Mouse (Mus musculus): ENCODE data around the gene Fcgr3. TPM values are rescaled to one million over a fixed set of nuclear protein-coding genes. Genes with fewer than 3 reads are reported as not detected.

Gene Fcgr3
- polyA plus RNA-seq, 1 experiment, result 23.3 TPM

- Histone ChIP-seq H3K4me1 (ENCODE audit: control insufficient read depth, insufficient read depth, low read length) (peaks cover 6% of the 10 kb centered on the region), H3K4me3 (replicated peaks; ENCODE audit: extremely low read depth, low read depth, low read length) (peak overlapping the region; percentile 8)
- no peak for DNase-seq
- TF ChIP-seq POLR2A (IDR thresholded peaks at IDR 0.05; ENCODE audit: borderline replicate concordance, extremely low read depth, low read depth, low read length) (no peak), CTCF (IDR thresholded peaks at IDR 0.05; ENCODE audit: insufficient read depth, low read length) (no peak)
- 17% methylated on average over 11 of the region's 11 CpGs for WGBS
Measured at GRCm38 (mm10) chr1:171034201-171034600, 30.5 kb downstream of the Fcgr3 start.

- under 1% methylated on average over 20 of the region's 20 CpGs for whole genome bisulfite sequencing
- peaks cover 6% of the 10 kb centered on the region for H3K4me1 ChIP-seq (ENCODE audit: control insufficient read depth, insufficient read depth, low read length)
- peak overlapping the region; percentile 56 for H3K4me3 ChIP-seq (replicated peaks; ENCODE audit: extremely low read depth, low read depth, low read length)
- DNase-seq, result peak; percentile 86
- TF ChIP-seq CTCF (IDR thresholded peaks at IDR 0.05; ENCODE audit: insufficient read depth, low read length) (no peak), POLR2A (IDR thresholded peaks at IDR 0.05; ENCODE audit: borderline replicate concordance, extremely low read depth, low read depth, low read length) (no peak)
Measured at GRCm38 (mm10) chr1:171033756-171034155, 31.0 kb downstream of the Fcgr3 start.

- under 1% methylated on average over 16 of the region's 16 CpGs for WGBS
- Histone ChIP-seq H3K4me1 (ENCODE audit: control insufficient read depth, insufficient read depth, low read length) (peaks cover 6% of the 10 kb centered on the region), H3K4me3 (replicated peaks; ENCODE audit: extremely low read depth, low read depth, low read length) (peak overlapping the region; percentile 56)
- TF ChIP-seq CTCF (IDR thresholded peaks at IDR 0.05; ENCODE audit: insufficient read depth, low read length) (no peak), POLR2A (IDR thresholded peaks at IDR 0.05; ENCODE audit: borderline replicate concordance, extremely low read depth, low read depth, low read length) (no peak)
- DNase-seq, result peak; percentile 35
Measured at GRCm38 (mm10) chr1:171033196-171033595, 31.5 kb downstream of the Fcgr3 start.

- Histone ChIP-seq H3K4me3 (replicated peaks; ENCODE audit: extremely low read depth, low read depth, low read length) (no peak overlapping the region), H3K4me1 (ENCODE audit: control insufficient read depth, insufficient read depth, low read length) (peaks cover 6% of the 10 kb centered on the region)
- DNase-seq, result no peak
- TF ChIP-seq POLR2A (IDR thresholded peaks at IDR 0.05; ENCODE audit: borderline replicate concordance, extremely low read depth, low read depth, low read length) (no peak), CTCF (IDR thresholded peaks at IDR 0.05; ENCODE audit: insufficient read depth, low read length) (no peak)
- 6% methylated on average over 10 of the region's 10 CpGs for WGBS
Measured at GRCm38 (mm10) chr1:171032691-171033090, 32.0 kb downstream of the Fcgr3 start.

GRCm38 (mm10) chr1:171031752-171032151, 33.0 kb downstream of the Fcgr3 start:
- Histone ChIP-seq H3K4me3 (replicated peaks; ENCODE audit: extremely low read depth, low read depth, low read length) (no peak overlapping the region), H3K4me1 (ENCODE audit: control insufficient read depth, insufficient read depth, low read length) (peaks cover 6% of the 10 kb centered on the region)
- no peak for DNase-seq
- TF ChIP-seq CTCF (IDR thresholded peaks at IDR 0.05; ENCODE audit: insufficient read depth, low read length), result no peak
- WGBS, result 88% methylated on average over 3 of the region's 3 CpGs

GRCm38 (mm10) chr1:171019311-171019950, 45.3 kb downstream of the Fcgr3 start:
- TF ChIP-seq CTCF (IDR thresholded peaks at IDR 0.05; ENCODE audit: insufficient read depth, low read length) (no peak), POLR2A (IDR thresholded peaks at IDR 0.05; ENCODE audit: borderline replicate concordance, extremely low read depth, low read depth, low read length) (no peak)
- 57% methylated on average over 7 of the region's 7 CpGs for WGBS
- DNase-seq, result no peak
- H3K4me3 ChIP-seq (replicated peaks; ENCODE audit: extremely low read depth, low read depth, low read length), result no peak overlapping the region
- H3K4me1 ChIP-seq (ENCODE audit: control insufficient read depth, insufficient read depth, low read length), result no peaks in the 10 kb centered on the region

- no peak for DNase-seq
- TF ChIP-seq POLR2A (IDR thresholded peaks at IDR 0.05; ENCODE audit: borderline replicate concordance, extremely low read depth, low read depth, low read length), result no peak
- no peak for TF ChIP-seq CTCF (IDR thresholded peaks at IDR 0.05; ENCODE audit: insufficient read depth, low read length)
- H3K4me1 ChIP-seq (ENCODE audit: control insufficient read depth, insufficient read depth, low read length), result no peaks in the 10 kb centered on the region
- WGBS, result 74% methylated on average over 2 of the region's 2 CpGs
- no peak within 1 kb of the TSS for H3K4me3 ChIP-seq (replicated peaks; ENCODE audit: extremely low read depth, low read depth, low read length)
Measured at GRCm38 (mm10) chr1:171018737-171019136, 46.0 kb downstream of the Fcgr3 start, which contains the start of gene Fcgr4. Gene Fcgr4, plus strand, starts transcription at chr1:171018920.

GRCm38 (mm10) chr1:171017468-171018158, 47.1 kb downstream of the Fcgr3 start:
- DNase-seq, result no peak
- H3K4me1 ChIP-seq (ENCODE audit: control insufficient read depth, insufficient read depth, low read length), result no peaks in the 10 kb centered on the region
- H3K4me3 ChIP-seq (replicated peaks; ENCODE audit: extremely low read depth, low read depth, low read length), result no peak overlapping the region
- WGBS, result 52% methylated on average over 6 of the region's 6 CpGs
- TF ChIP-seq CTCF (IDR thresholded peaks at IDR 0.05; ENCODE audit: insufficient read depth, low read length) (no peak), POLR2A (IDR thresholded peaks at IDR 0.05; ENCODE audit: borderline replicate concordance, extremely low read depth, low read depth, low read length) (no peak)

GRCm38 (mm10) chr1:171016676-171017356, 47.9 kb downstream of the Fcgr3 start:
- Histone ChIP-seq H3K4me3 (replicated peaks; ENCODE audit: extremely low read depth, low read depth, low read length) (no peak overlapping the region), H3K4me1 (ENCODE audit: control insufficient read depth, insufficient read depth, low read length) (no peaks in the 10 kb centered on the region)
- no peak for DNase-seq
- no peak for TF ChIP-seq CTCF (IDR thresholded peaks at IDR 0.05; ENCODE audit: insufficient read depth, low read length)
- TF ChIP-seq POLR2A (IDR thresholded peaks at IDR 0.05; ENCODE audit: borderline replicate concordance, extremely low read depth, low read depth, low read length), result no peak
- WGBS, result 70% methylated on average over 6 of the region's 6 CpGs
